Mouse (Mus musculus) liver, adult 2 months (tissue): ENCODE results near the gene Ager. TPM values are rescaled to one million over a fixed set of nuclear protein-coding genes. Genes with fewer than 3 reads are reported as not detected.
A peak's percentile ranks its signal among the peaks of the same experiment; 100 is the strongest.

ENCODE experiments used
- DNase-seq: peaks from one replicate; pipeline ENCODE4 v3.0.0-alpha.2; 2011; ENCODE audit warnings: low read depth, low spot score; ENCODE audit errors: extremely low read depth
- H3K27ac ChIP-seq: fragments of 200-500 bp; replicated peaks from 2 replicates; pipeline ENCODE4 v1.5.1; 2012; ENCODE audit warnings: low read depth, mild to moderate bottlenecking, control low read depth, inconsistent platforms, low read length; ENCODE audit not compliant: insufficient read depth
- H3K27me3 ChIP-seq: fragments of 200-500 bp; 2 replicates; pipeline ENCODE4 v1.6.1; 2012; ENCODE audit warnings: mild to moderate bottlenecking, moderate library complexity, low read length, inconsistent platforms; ENCODE audit not compliant: control insufficient read depth, insufficient read depth
- H3K36me3 ChIP-seq: fragments of 200-500 bp; 2 replicates; pipeline ENCODE4 v1.6.1; 2012; ENCODE audit warnings: low read length, inconsistent platforms; ENCODE audit not compliant: control insufficient read depth, insufficient read depth
- H3K4me1 ChIP-seq: fragments of 200-500 bp; 2 replicates; pipeline ENCODE4 v1.6.1; 2011; ENCODE audit warnings: low read length; ENCODE audit not compliant: control insufficient read depth, insufficient read depth
- H3K4me3 ChIP-seq: fragments of 200-500 bp; 2 replicates; pipeline ENCODE4 v1.5.1; 2011; ENCODE audit warnings: low read depth, mild to moderate bottlenecking, control low read depth, low read length, moderate library complexity; ENCODE audit not compliant: insufficient read depth
- H3K79me2 ChIP-seq: fragments of 200-500 bp; 2 replicates; pipeline ENCODE4 v1.6.1; 2012; ENCODE audit warnings: inconsistent platforms, mild to moderate bottlenecking, low read length, moderate library complexity; ENCODE audit not compliant: control insufficient read depth, insufficient read depth
- H3K9ac ChIP-seq: fragments of 200-500 bp; 2 replicates; pipeline ENCODE4 v1.6.1; 2012; ENCODE audit warnings: low read depth, mild to moderate bottlenecking, control low read depth, inconsistent platforms, low read length
- CTCF ChIP-seq: fragments of 200-500 bp; IDR thresholded peaks from 2 replicates; pipeline ENCODE4 v1.5.1; 2011; ENCODE audit warnings: low read depth, low read length, control low read depth
- POLR2A ChIP-seq: fragments of 200-500 bp; IDR thresholded peaks from 2 replicates; pipeline ENCODE4 v1.6.1; 2011; ENCODE audit warnings: low read length, control low read depth; ENCODE audit not compliant: insufficient read depth; ENCODE audit errors: extremely low read depth
- WGBS: fragments of 180-500 bp; shearing (Covaris S2); methylation state at CpG from one replicate; pipeline ENCODE4 v1.1.7; 2018; 5-methylcytosine and 5-hydroxymethylcytosine counted together
- polyA plus RNA-seq: library from polyadenylated mRNA; depleted of rRNA; stranded (reverse); fragments of >200 nt; gene quantifications from 2 replicates; pipeline ENCODE4 v1.2.3, GENCODE M21; 2012
- total RNA-seq: library from RNA; depleted of rRNA; stranded (reverse); fragments of >200 nt; gene quantifications from 2 replicates; pipeline ENCODE4 v1.2.3, GENCODE M21; 2014

Ager gene
- total and polyA plus RNA-seq, 2 experiments: 0.09 to 0.29 TPM

DNA sequence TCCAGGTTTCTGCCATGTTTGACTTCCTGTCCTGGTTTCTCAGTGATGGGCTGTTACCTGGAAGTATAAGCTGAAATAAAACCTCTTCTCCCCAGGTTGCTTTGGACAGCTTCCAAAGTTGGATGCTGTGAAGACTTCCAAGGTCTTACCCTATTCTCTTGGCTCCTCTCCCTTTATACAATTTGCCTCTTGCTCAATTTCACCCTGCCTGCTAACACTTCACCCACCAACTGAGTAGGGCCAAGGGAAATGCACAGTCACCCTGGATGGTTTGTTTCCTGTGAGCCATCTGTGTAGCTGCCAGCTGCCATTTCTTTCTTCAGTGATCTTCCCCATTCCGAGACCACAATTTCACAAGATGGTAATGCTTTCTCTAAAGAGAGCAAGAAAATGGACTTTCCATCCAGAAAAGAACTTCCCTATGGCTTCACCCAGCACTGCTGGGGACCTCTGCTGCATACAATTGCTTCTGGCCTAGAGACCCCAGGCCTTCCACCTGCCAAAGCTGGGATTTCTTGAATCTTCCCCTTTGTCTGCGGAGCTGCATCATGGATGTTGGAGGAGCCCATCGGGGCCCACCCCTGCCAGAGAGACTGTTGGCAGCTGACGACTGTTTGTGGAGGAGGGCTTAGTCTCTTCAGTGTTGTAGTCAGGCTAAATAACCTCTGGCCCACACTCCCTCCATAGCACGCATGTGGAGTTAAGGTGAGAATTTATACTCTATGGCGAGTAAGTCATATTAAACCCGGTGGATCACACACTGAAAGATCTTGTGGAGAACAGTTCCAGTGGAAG lies 42.0 kb downstream of the Ager start:
- H3K27ac ChIP-seq: no peak overlapping the region

GRCm38 (mm10) chr17:34640778-34641601 lies 43.3 kb downstream of the Ager start:
- H3K9ac ChIP-seq: no peak overlapping the region
- H3K4me1 ChIP-seq: peaks cover 3% of the 10 kb centered on the region
- no peaks in the 10 kb centered on the region for H3K36me3 ChIP-seq
- no peaks in the 10 kb centered on the region; the same call in 1 of the 2 replicates for H3K79me2 ChIP-seq
- no peak overlapping the region for H3K4me3 ChIP-seq
- H3K27ac ChIP-seq: no peak overlapping the region
- TF ChIP-seq POLR2A: no peak
- TF ChIP-seq CTCF: peak; percentile 20; the same call in 1 of the 2 replicates
- no peaks in the 10 kb centered on the region for H3K27me3 ChIP-seq
- 70% methylated on average over 11 of the region's 11 CpGs for WGBS
- no peak for DNase-seq

More for the DNA sequence above, 42.0 kb downstream of the Ager start:
- whole genome bisulfite sequencing: 95% methylated on average over 7 of the region's 7 CpGs
- no peaks in the 10 kb centered on the region for H3K27me3 ChIP-seq
- H3K4me3 ChIP-seq: no peak overlapping the region
- H3K4me1 ChIP-seq: no peaks in the 10 kb centered on the region
- DNase-seq: no peak
- no peaks in the 10 kb centered on the region for H3K36me3 ChIP-seq
- TF ChIP-seq CTCF (no peak), POLR2A (no peak)
- H3K79me2 ChIP-seq: no peaks in the 10 kb centered on the region
- H3K9ac ChIP-seq: no peak overlapping the region

GRCm38 (mm10) chr17:34641945-34642344 lies 44.3 kb downstream of the Ager start:
- no peak overlapping the region for H3K9ac ChIP-seq
- H3K4me3 ChIP-seq: no peak overlapping the region
- no peaks in the 10 kb centered on the region; the same call in 1 of the 2 replicates for H3K79me2 ChIP-seq
- H3K27me3 ChIP-seq: no peaks in the 10 kb centered on the region
- WGBS: 41% methylated on average over 3 of the region's 3 CpGs
- TF ChIP-seq CTCF: no peak
- no peak for TF ChIP-seq POLR2A
- peaks cover 6% of the 10 kb centered on the region for H3K4me1 ChIP-seq
- H3K36me3 ChIP-seq: no peaks in the 10 kb centered on the region
- no peak for DNase-seq
- no peak overlapping the region for H3K27ac ChIP-seq

GRCm38 (mm10) chr17:34643379-34643778 lies 45.7 kb downstream of the Ager start:
- TF ChIP-seq CTCF (no peak), POLR2A (no peak)
- 29% methylated on average over 4 of the region's 4 CpGs for WGBS
- Histone ChIP-seq H3K4me3 (no peak overlapping the region), H3K36me3 (no peaks in the 10 kb centered on the region), H3K79me2 (no peaks in the 10 kb centered on the region; the same call in 1 of the 2 replicates), H3K4me1 (peaks cover 12% of the 10 kb centered on the region), H3K9ac (no peak overlapping the region), H3K27ac (no peak overlapping the region), H3K27me3 (no peaks in the 10 kb centered on the region)
- DNase-seq: no peak

GRCm38 (mm10) chr17:34643944-34644343 lies 46.3 kb downstream of the Ager start:
- 60% methylated on average over 10 of the region's 10 CpGs for WGBS
- no peak for DNase-seq
- no peak overlapping the region for H3K4me3 ChIP-seq
- no peak overlapping the region for H3K9ac ChIP-seq
- TF ChIP-seq POLR2A (no peak), CTCF (no peak)
- no peaks in the 10 kb centered on the region; the same call in 1 of the 2 replicates for H3K79me2 ChIP-seq
- H3K27me3 ChIP-seq: no peaks in the 10 kb centered on the region
- peaks cover 12% of the 10 kb centered on the region for H3K4me1 ChIP-seq
- no peaks in the 10 kb centered on the region for H3K36me3 ChIP-seq
- no peak overlapping the region for H3K27ac ChIP-seq
